Comparison of ENCODE assay signal across 28 mouse cellular contexts in genomic region chr12:10135915-10136314, GRCm38 (mm10).
A peak's percentile ranks its signal among the peaks of the same experiment; 100 is the strongest.
DNase-seq lines count a peak whose midpoint lies in the region; ATAC-seq and TF ChIP-seq lines count a peak whose summit lies in the region.
"Had no signal": no experiment of that assay in that cellular context is flagged by ENCODE, and none has a peak within 500 bp of the region (broad histone marks: within the 10 kb centered on the region; RNA-seq: fewer than 3 reads in every experiment).

No protein-coding gene starts in this region.

- no peaks in the 10 kb centered on the region for H3K27me3 ChIP-seq in embryonic facial prominence, embryonic 14.5 days (replicated peaks; ENCODE audit: control insufficient read depth, insufficient read depth, low read length)
- H3K27me3 ChIP-seq in embryonic facial prominence, embryonic 10.5 days (replicated peaks; ENCODE audit: low read depth, poor library complexity, severe bottlenecking): no peaks in the 10 kb centered on the region
- no peaks in the 10 kb centered on the region for H3K27me3 ChIP-seq in midbrain, embryonic 10.5 days (ENCODE audit: low read depth, poor library complexity, severe bottlenecking)
- H3K27me3 ChIP-seq in hindbrain, postnatal 0 days (ENCODE audit: insufficient read depth, low read length): no peaks in the 10 kb centered on the region
- H3K27me3 ChIP-seq: CH12.LX; heart, embryonic 15.5 days; hindbrain, embryonic 15.5 days; intestine, embryonic 15.5 days; liver, embryonic 12.5 days; midbrain, embryonic 12.5 days; neural tube, embryonic 15.5 days had no signal

- no peak overlapping the region for H3K4me2 ChIP-seq in embryonic facial prominence, embryonic 14.5 days (ENCODE audit: low read depth, low read length)
- no peak overlapping the region for H3K4me2 ChIP-seq in hindbrain, postnatal 0 days (ENCODE audit: low read depth, low read length)
- H3K4me2 ChIP-seq: heart, embryonic 15.5 days; hindbrain, embryonic 15.5 days; intestine, embryonic 15.5 days; limb, embryonic 13.5 days; liver, embryonic 12.5 days; midbrain, embryonic 12.5 days; neural tube, embryonic 15.5 days had no signal

- no peak overlapping the region for H3K9ac ChIP-seq in embryonic facial prominence, embryonic 14.5 days (ENCODE audit: low read depth, low read length)
- H3K9ac ChIP-seq in hindbrain, postnatal 0 days (replicated peaks; ENCODE audit: low read length): no peak overlapping the region
- H3K9ac ChIP-seq: heart, embryonic 15.5 days; hindbrain, embryonic 15.5 days; intestine, embryonic 15.5 days; limb, embryonic 13.5 days; liver, embryonic 12.5 days; midbrain, embryonic 12.5 days; neural tube, embryonic 15.5 days had no signal

- WGBS in embryonic facial prominence, embryonic 14.5 days: 34% methylated on average over 2 of the region's 2 CpGs
- 41% methylated on average over 2 of the region's 2 CpGs for WGBS in embryonic facial prominence, embryonic 10.5 days
- whole genome bisulfite sequencing in midbrain, embryonic 10.5 days: 31% methylated on average over 2 of the region's 2 CpGs
- WGBS in hindbrain, postnatal 0 days: 71% methylated on average over 2 of the region's 2 CpGs

- H3K36me3 ChIP-seq in embryonic facial prominence, embryonic 14.5 days (ENCODE audit: control insufficient read depth, insufficient read depth, low read length): no peaks in the 10 kb centered on the region
- H3K36me3 ChIP-seq in embryonic facial prominence, embryonic 10.5 days (replicated peaks): no peaks in the 10 kb centered on the region
- no peaks in the 10 kb centered on the region for H3K36me3 ChIP-seq in midbrain, embryonic 10.5 days
- H3K36me3 ChIP-seq in hindbrain, postnatal 0 days (ENCODE audit: insufficient read depth, low read length): no peaks in the 10 kb centered on the region
- H3K36me3 ChIP-seq: G1E; heart, embryonic 15.5 days; hindbrain, embryonic 15.5 days; intestine, embryonic 15.5 days; limb, embryonic 13.5 days; liver, embryonic 12.5 days; midbrain, embryonic 12.5 days; neural tube, embryonic 15.5 days had no signal

- no peak for DNase-seq in embryonic facial prominence, embryonic 14.5 days (ENCODE audit: low spot score)
- DNase-seq in embryonic facial prominence, embryonic 10.5 days (ENCODE audit: low spot score): no peak
- DNase-seq in 3134 (ENCODE audit: extremely low read depth, insufficient read length, low spot score) (peak; percentile 18), NIH3T3 (ENCODE audit: low read depth) (peak; percentile 54)
- peak; percentile 26 for DNase-seq in fat pad, adult 2 months (ENCODE audit: extremely low read depth, low read depth, low spot score)
- DNase-seq in midbrain, embryonic 10.5 days (ENCODE audit: low spot score): no peak
- DNase-seq in right cerebral cortex, postnatal 36 days (ENCODE audit: low spot score in 2 of 2): no peak
- DNase-seq in hindbrain, postnatal 0 days (ENCODE audit: low spot score): no peak
- DNase-seq: adrenal gland, postnatal 36 days; cerebellum, adult 11-12 months; gastrocnemius, adult 2 months; heart, postnatal 4 days; kidney, adult 9 months; lung, adult 18-20 months; lung, postnatal 10 days; spleen, adult 18-20 months; thymus, postnatal 14 days had no signal

- H3K4me3 ChIP-seq in embryonic facial prominence, embryonic 14.5 days (ENCODE audit: low read depth, low read length): no peak overlapping the region
- H3K4me3 ChIP-seq in embryonic facial prominence, embryonic 10.5 days: no peak overlapping the region
- H3K4me3 ChIP-seq in midbrain, embryonic 10.5 days: no peak overlapping the region
- H3K4me3 ChIP-seq in hindbrain, postnatal 0 days (ENCODE audit: low read length): no peak overlapping the region
- H3K4me3 ChIP-seq: erythroblast, embryonic 14.5 days; gastrocnemius, adult 2 months; heart, embryonic 15.5 days; hindbrain, embryonic 15.5 days; intestine, embryonic 15.5 days; limb, embryonic 13.5 days; liver, embryonic 12.5 days; midbrain, embryonic 12.5 days; neural tube, embryonic 15.5 days had no signal

- H3K4me1 ChIP-seq in embryonic facial prominence, embryonic 14.5 days (ENCODE audit: control insufficient read depth, insufficient read depth, low read length): peaks cover 2% of the 10 kb centered on the region; the same call in 1 of the 2 replicates
- H3K4me1 ChIP-seq in embryonic facial prominence, embryonic 10.5 days: peaks cover 11% of the 10 kb centered on the region; the same call in 1 of the 2 replicates
- H3K4me1 ChIP-seq in midbrain, embryonic 10.5 days: peaks cover 6% of the 10 kb centered on the region; the same call in 1 of the 2 replicates
- H3K4me1 ChIP-seq in hindbrain, postnatal 0 days (ENCODE audit: insufficient read depth, low read length): no peaks in the 10 kb centered on the region
- H3K4me1 ChIP-seq: heart, embryonic 15.5 days; hindbrain, embryonic 15.5 days; intestine, embryonic 15.5 days; limb, embryonic 13.5 days; liver, embryonic 12.5 days; midbrain, embryonic 12.5 days; neural tube, embryonic 15.5 days had no signal

- no peak for TF ChIP-seq CTCF in hindbrain, postnatal 0 days (IDR thresholded peaks at IDR 0.05; ENCODE audit: low read depth)

- no peak overlapping the region for H3K27ac ChIP-seq in embryonic facial prominence, embryonic 14.5 days (replicated peaks; ENCODE audit: low read depth, low read length)
- no peak overlapping the region for H3K27ac ChIP-seq in embryonic facial prominence, embryonic 10.5 days (replicated peaks)
- no peak overlapping the region for H3K27ac ChIP-seq in midbrain, embryonic 10.5 days (replicated peaks)
- H3K27ac ChIP-seq in hindbrain, postnatal 0 days: no peak overlapping the region
- H3K27ac ChIP-seq: gastrocnemius, adult 2 months; heart, embryonic 15.5 days; hindbrain, embryonic 15.5 days; intestine, embryonic 15.5 days; limb, embryonic 13.5 days; liver, embryonic 12.5 days; midbrain, embryonic 12.5 days; neural tube, embryonic 15.5 days had no signal

- peak; percentile 37; the same call in 1 of the 2 replicates for ATAC-seq in embryonic facial prominence, embryonic 14.5 days (ENCODE audit: low read depth)
- no peak for ATAC-seq in hindbrain, postnatal 0 days
- ATAC-seq: forebrain, embryonic 14.5 days; intestine, embryonic 15.5 days; liver, embryonic 12.5 days had no signal

- H3K9me3 ChIP-seq in embryonic facial prominence, embryonic 14.5 days (ENCODE audit: control insufficient read depth, low read length): no peaks in the 10 kb centered on the region
- H3K9me3 ChIP-seq in embryonic facial prominence, embryonic 10.5 days: no peaks in the 10 kb centered on the region
- no peaks in the 10 kb centered on the region for H3K9me3 ChIP-seq in midbrain, embryonic 10.5 days (replicated peaks)
- no peaks in the 10 kb centered on the region for H3K9me3 ChIP-seq in hindbrain, postnatal 0 days (ENCODE audit: low read length)
- H3K9me3 ChIP-seq: G1E; heart, embryonic 15.5 days; hindbrain, embryonic 15.5 days; intestine, embryonic 15.5 days; limb, embryonic 13.5 days; liver, embryonic 12.5 days; midbrain, embryonic 12.5 days; neural tube, embryonic 15.5 days had no signal

Comparison
In these comparisons a context has a peak if more than half of its experiments do, and no peak if none do; other contexts are left out.
1. DNase-seq: peak in 3134 (single experiment), NIH3T3 (single experiment) and fat pad, adult 2 months (single experiment); none in embryonic facial prominence, embryonic 14.5 days (single experiment), embryonic facial prominence, embryonic 10.5 days (single experiment), midbrain, embryonic 10.5 days (single experiment), right cerebral cortex, postnatal 36 days (0 of 2) and hindbrain, postnatal 0 days (single experiment).